Mouse (Mus musculus) heart, embryonic 16.5 days (tissue): ENCODE data around the gene Mtmr6. TPM values are rescaled to one million over a fixed set of nuclear protein-coding genes. Genes with fewer than 3 reads are reported as not detected.
"Not testable (repeated sequence)": the region's sequence is repeated elsewhere in the genome, so short reads cannot be mapped to it uniquely, and the experiment has no call there.

Experiments
- ATAC-seq: fragments of 200-750 bp; cut with Nextera tagmentation; replicated peaks from 2 replicates; pipeline ENCODE4 v1.8.0; 2017; ENCODE audit warnings: moderate number of reproducible peaks; ENCODE audit not compliant: insufficient read depth, low FRiP score; ENCODE audit errors: extremely low read depth
- H3K27ac ChIP-seq: fragments of 300-500 bp; sonication (generic); 2 replicates; pipeline ENCODE4 v1.5.1; 2014; ENCODE audit warnings: mild to moderate bottlenecking, low read length, control low read depth, moderate library complexity
- H3K27me3 ChIP-seq: fragments of 300-500 bp; sonication (generic); 2 replicates; pipeline ENCODE4 v1.6.1; 2014; ENCODE audit warnings: low read length, mixed read lengths; ENCODE audit not compliant: control insufficient read depth, insufficient read depth
- H3K36me3 ChIP-seq: fragments of 300-500 bp; sonication (generic); 2 replicates; pipeline ENCODE4 v1.6.1; 2014; ENCODE audit not compliant: control insufficient read depth, insufficient read depth
- H3K4me1 ChIP-seq: fragments of 300-500 bp; sonication (generic); 2 replicates; pipeline ENCODE4 v1.6.1; 2014; ENCODE audit warnings: low read length, mixed read lengths; ENCODE audit not compliant: control insufficient read depth, insufficient read depth
- H3K4me2 ChIP-seq: fragments of 300-500 bp; sonication (generic); 2 replicates; pipeline ENCODE4 v1.6.1; 2014; ENCODE audit warnings: low read depth, mild to moderate bottlenecking, control low read depth, low read length
- H3K4me3 ChIP-seq: fragments of 300-500 bp; sonication (generic); 2 replicates; pipeline ENCODE4 v1.5.1; 2014; ENCODE audit warnings: mild to moderate bottlenecking, control low read depth, low read length
- H3K9ac ChIP-seq: fragments of 300-500 bp; sonication (generic); 2 replicates; pipeline ENCODE4 v1.6.1; 2014; ENCODE audit warnings: low read length, control low read depth
- H3K9me3 ChIP-seq: fragments of 300-500 bp; sonication (generic); replicated peaks from 2 replicates; pipeline ENCODE4 v1.6.1; 2016; ENCODE audit warnings: low read length; ENCODE audit not compliant: control insufficient read depth
- WGBS: fragments of 180-500 bp; shearing (Covaris S2); extraction: QIAGEN DNeasy Blood & Tissue Kit; methylation state at CpG from one replicate; pipeline ENCODE4 v1.1.7; 2014; 5-methylcytosine and 5-hydroxymethylcytosine counted together
- microRNA counts: library from miRNA; unstranded; fragments of <30 nt; microRNA quantifications from one replicate; lab custom pipeline; 2016
- microRNA-seq: library from miRNA; unstranded; fragments of <30 nt; microRNA quantifications from one replicate; pipeline ENCODE4, GENCODE M21; 2017
- polyA plus RNA-seq: library from polyadenylated mRNA; unstranded; fragments of >200 nt; fragmentation: Nextera tagmentation; extraction: Ambion mirVana; gene quantifications from 2 replicates; pipeline ENCODE4 v1.2.1, GENCODE M21; 2015

The Mtmr6 gene
- polyA plus RNA-seq, 1 experiment from 2014 or later: 30.1 TPM

DNA sequence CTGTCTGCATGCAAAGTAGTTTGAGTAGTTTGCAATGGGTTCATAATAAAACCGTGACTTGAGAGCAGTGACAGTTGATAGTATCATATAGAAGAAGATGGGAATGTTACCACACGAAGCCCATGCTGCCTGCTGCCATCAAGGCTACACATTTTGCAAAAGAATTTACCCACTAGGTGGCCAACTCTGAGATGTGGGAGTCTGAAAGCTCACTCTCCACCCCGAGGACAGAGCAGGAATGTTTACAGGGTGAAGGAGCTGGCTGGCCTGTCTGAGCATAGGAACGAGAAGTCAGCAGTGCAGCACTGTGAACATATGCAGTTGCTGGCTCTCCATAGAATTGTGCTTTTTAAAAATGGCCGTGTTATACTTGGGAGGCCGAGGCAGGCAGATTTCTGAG is 43.1 kb downstream of the Mtmr6 start:
- Histone ChIP-seq H3K27ac (no peak overlapping the region), H3K27me3 (no peaks in the 10 kb centered on the region), H3K4me3 (no peak overlapping the region), H3K4me1 (no peaks in the 10 kb centered on the region), H3K9ac (no peak overlapping the region), H3K36me3 (no peaks in the 10 kb centered on the region; the same call in 1 of the 2 replicates), H3K4me2 (no peak overlapping the region), H3K9me3 (no peaks in the 10 kb centered on the region)
- 48% methylated on average over 6 of the region's 6 CpGs for WGBS
- ATAC-seq: no peak

DNA sequence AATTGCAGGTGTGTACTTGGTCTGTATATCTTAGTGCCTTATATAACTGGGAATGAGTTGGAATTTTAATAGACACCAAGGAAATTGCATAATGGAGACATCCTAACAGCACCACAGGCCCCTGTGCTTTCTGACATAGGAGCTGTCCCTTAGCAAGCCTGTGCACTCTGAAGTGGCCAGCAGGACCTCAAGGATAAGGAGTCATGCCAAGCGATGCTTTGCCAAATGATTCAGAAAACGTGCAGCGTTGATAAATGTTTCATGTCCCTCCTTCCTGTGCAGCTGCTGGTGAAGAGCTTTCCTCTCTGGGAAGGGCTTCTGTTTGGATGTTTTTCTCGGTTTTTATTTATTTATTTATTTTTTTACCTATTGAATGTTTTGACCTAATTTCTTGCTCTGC is 45.7 kb downstream of the Mtmr6 start:
- Histone ChIP-seq H3K4me2 (no peak overlapping the region), H3K9me3 (peaks cover 6% of the 10 kb centered on the region), H3K27ac (no peak overlapping the region), H3K36me3 (no peaks in the 10 kb centered on the region), H3K4me1 (no peaks in the 10 kb centered on the region), H3K27me3 (no peaks in the 10 kb centered on the region), H3K4me3 (no peak overlapping the region), H3K9ac (no peak overlapping the region)
- ATAC-seq: no peak
- 43% methylated on average over 4 of the region's 4 CpGs for WGBS

DNA sequence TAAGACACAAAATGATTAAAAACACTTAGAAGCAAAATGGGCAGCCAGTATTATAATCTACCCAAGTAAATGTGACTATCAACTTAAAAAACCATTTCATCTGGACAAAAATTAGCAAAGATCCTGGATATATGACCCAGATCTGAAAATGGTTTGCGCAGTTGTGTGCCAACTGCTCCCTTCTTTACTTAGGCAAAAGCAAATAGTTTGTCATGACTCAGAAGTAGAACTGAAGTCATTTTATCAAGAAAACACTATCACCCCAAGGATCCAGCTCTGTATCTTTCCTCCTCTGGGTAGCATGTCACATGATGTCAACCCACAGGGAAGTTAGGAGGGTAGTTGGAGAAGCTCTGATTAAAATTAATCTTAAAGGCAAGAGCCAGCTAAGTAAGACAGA is 54.2 kb downstream of the Mtmr6 start:
- Histone ChIP-seq H3K4me2 (no peak overlapping the region), H3K9me3 (peaks cover 6% of the 10 kb centered on the region), H3K4me3 (no peak overlapping the region), H3K27me3 (no peaks in the 10 kb centered on the region), H3K9ac (no peak overlapping the region), H3K36me3 (no peaks in the 10 kb centered on the region), H3K4me1 (no peaks in the 10 kb centered on the region), H3K27ac (no peak overlapping the region)
- WGBS: 88% methylated on average over 1 of the region's 1 CpGs
- ATAC-seq: no peak

DNA sequence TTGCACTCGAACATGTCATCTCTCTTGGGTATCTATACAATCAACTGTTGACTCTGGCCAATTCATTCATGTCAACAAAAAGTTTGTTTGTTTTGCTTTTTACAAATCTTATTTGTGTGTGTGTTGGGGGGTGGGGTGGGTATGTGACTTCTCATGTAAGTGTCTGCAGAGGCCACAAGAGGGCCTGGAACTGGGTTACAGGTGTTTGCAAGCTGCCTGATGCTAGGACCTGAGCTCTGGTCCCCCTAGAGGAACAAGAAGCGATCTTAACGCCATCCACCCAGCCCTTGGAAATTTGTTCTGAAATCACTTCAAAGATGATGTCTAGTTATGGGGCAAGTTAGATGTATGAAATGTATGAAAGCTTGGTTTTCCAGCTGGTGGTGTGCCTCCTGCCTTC is 55.8 kb downstream of the Mtmr6 start:
- Histone ChIP-seq H3K4me1 (no peaks in the 10 kb centered on the region), H3K9ac (no peak overlapping the region), H3K36me3 (no peaks in the 10 kb centered on the region), H3K4me2 (no peak overlapping the region), H3K27me3 (no peaks in the 10 kb centered on the region), H3K9me3 (0 out of 2 replicates have a peak, but pooled peaks cover under 1% of the 10 kb centered on the region), H3K27ac (no peak overlapping the region), H3K4me3 (no peak overlapping the region)
- 73% methylated on average over 3 of the region's 3 CpGs for WGBS
- no peak for ATAC-seq

GRCm38 (mm10) chr14:60340001-60340400 is 75.0 kb downstream of the Mtmr6 start:
- H3K9me3 ChIP-seq, H3K27me3 ChIP-seq, ATAC-seq, H3K27ac ChIP-seq, H3K4me2 ChIP-seq, H3K4me3 ChIP-seq, H3K9ac ChIP-seq, H3K4me1 ChIP-seq, H3K36me3 ChIP-seq: not testable (repeated sequence)
- 65% methylated on average over 5 of the region's 5 CpGs for WGBS

- Histone ChIP-seq H3K27me3 (no peaks in the 10 kb centered on the region), H3K4me2 (no peak overlapping the region), H3K4me3 (no peak overlapping the region), H3K27ac (no peak overlapping the region), H3K9ac (no peak overlapping the region), H3K36me3 (no peaks in the 10 kb centered on the region), H3K9me3 (no peaks in the 10 kb centered on the region; the same call in 1 of the 2 replicates), H3K4me1 (no peaks in the 10 kb centered on the region)
- WGBS: 67% methylated on average over 4 of the region's 4 CpGs
- ATAC-seq: no peak
Measured at GRCm38 (mm10) chr14:60340570-60340969, 75.5 kb downstream of the Mtmr6 start.

- Histone ChIP-seq H3K36me3 (no peaks in the 10 kb centered on the region), H3K4me3 (no peak overlapping the region), H3K9me3 (no peaks in the 10 kb centered on the region; the same call in 1 of the 2 replicates), H3K27ac (no peak overlapping the region), H3K4me1 (no peaks in the 10 kb centered on the region), H3K27me3 (no peaks in the 10 kb centered on the region), H3K4me2 (no peak overlapping the region), H3K9ac (no peak overlapping the region)
- ATAC-seq: no peak
- WGBS: 81% methylated on average over 6 of the region's 6 CpGs
Measured at GRCm38 (mm10) chr14:60345326-60345876, 80.4 kb downstream of the Mtmr6 start.

MicroRNA genes within 50 kb of the gene (microRNA counts, 519-probe panel; counts per million panel counts)
- not detected for microRNA mmu-miR-719 (lab: Ali Mortazavi, UCI)

Small RNA genes within 50 kb of the gene (microRNA-seq; reads per million reads assigned to microRNA genes)
- not detected for gene Mir719

Other genes with a start within 250 kb of the Mtmr6 start
- gene Atp8a2, start 68.0 kb upstream of the Mtmr6 start, polyA plus RNA-seq: 6.1 and 6.3 TPM in 2 replicates
- gene Nupl1, start 13.8 kb upstream of the Mtmr6 start, polyA plus RNA-seq: 0.15 TPM in 1 of 2 replicates, not detected in the other
- gene Gm49336, start 13.7 kb upstream of the Mtmr6 start, polyA plus RNA-seq: 32.7 and 34.8 TPM in 2 replicates
- gene Amer2, start 108.0 kb downstream of the Mtmr6 start, polyA plus RNA-seq: 0.21 and 0.41 TPM in 2 replicates